Mouse (Mus musculus): Measurements from ENCODE around the gene Tbc1d10b.

- no peak for TF ChIP-seq POLR2A (IDR thresholded peaks at IDR 0.05; ENCODE audit: low read depth, low read length)
- TF ChIP-seq CTCF (conservative IDR thresholded peaks at IDR 0.05; ENCODE audit: insufficient read depth, insufficient read length, low read depth, low read length), result no peak
Measured at GRCm38 (mm10) chr7:127217901-127218642, 9.8 kb upstream of the Tbc1d10b start.
